Mouse (Mus musculus): Measurements from ENCODE around the gene 1110004F10Rik. TPM values are rescaled to one million over a fixed set of nuclear protein-coding genes. Genes with fewer than 3 reads are reported as not detected.
"Not testable (repeated sequence)": the region's sequence is repeated elsewhere in the genome, so short reads cannot be mapped to it uniquely, and the experiment has no call there.

Gene 1110004F10Rik
- polyA plus RNA-seq, 1 experiment = 47.4 TPM

- Histone ChIP-seq H3K27ac (ENCODE audit: control insufficient read depth, insufficient read depth, low read depth, low read length) (no peak within 1 kb of the TSS), H3K4me1 (ENCODE audit: control insufficient read depth, insufficient read depth, low read length) (peaks cover 30% of the 10 kb centered on the region), H3K36me3 (ENCODE audit: control insufficient read depth, insufficient read depth, low read length) (peaks cover 2% of the 10 kb centered on the region; the same call in 1 of the 2 replicates), H3K27me3 (ENCODE audit: control insufficient read depth, insufficient read depth, low read length) (peaks cover 2% of the 10 kb centered on the region), H3K4me3 (ENCODE audit: control insufficient read depth, low read depth, low read length) (peak within 1 kb of the TSS; percentile 83)
- TF ChIP-seq POLR2A (IDR thresholded peaks at IDR 0.05; ENCODE audit: control insufficient read depth, low read depth, low read length) (no peak), CTCF (IDR thresholded peaks at IDR 0.05; ENCODE audit: control insufficient read depth, insufficient read depth, insufficient replicate concordance, low read depth, low read length) (no peak)
Measured at GRCm38 (mm10) chr7:116038511-116038910, 686 bp upstream of the 1110004F10Rik start, which contains the start of gene Sox6. Gene Sox6 (minus strand): TSS chr7:116038796.

- Histone ChIP-seq H3K27me3 (ENCODE audit: control insufficient read depth, insufficient read depth, low read length) (no peaks in the 10 kb centered on the region), H3K36me3 (ENCODE audit: control insufficient read depth, insufficient read depth, low read length) (peaks cover 2% of the 10 kb centered on the region; the same call in 1 of the 2 replicates), H3K4me3 (ENCODE audit: control insufficient read depth, low read depth, low read length) (peak overlapping the region; percentile 83), H3K27ac (ENCODE audit: control insufficient read depth, insufficient read depth, low read depth, low read length) (peak overlapping the region; percentile 8; the same call in 1 of the 2 replicates), H3K4me1 (ENCODE audit: control insufficient read depth, insufficient read depth, low read length) (peaks cover 23% of the 10 kb centered on the region)
- peak; percentile 32 for TF ChIP-seq POLR2A (IDR thresholded peaks at IDR 0.05; ENCODE audit: control insufficient read depth, low read depth, low read length)
- TF ChIP-seq CTCF (IDR thresholded peaks at IDR 0.05; ENCODE audit: control insufficient read depth, insufficient read depth, insufficient replicate concordance, low read depth, low read length) = peak; percentile 79; the same call in 1 of the 2 replicates
Measured at GRCm38 (mm10) chr7:116039538-116040466, 605 bp downstream of the 1110004F10Rik start.

DNA sequence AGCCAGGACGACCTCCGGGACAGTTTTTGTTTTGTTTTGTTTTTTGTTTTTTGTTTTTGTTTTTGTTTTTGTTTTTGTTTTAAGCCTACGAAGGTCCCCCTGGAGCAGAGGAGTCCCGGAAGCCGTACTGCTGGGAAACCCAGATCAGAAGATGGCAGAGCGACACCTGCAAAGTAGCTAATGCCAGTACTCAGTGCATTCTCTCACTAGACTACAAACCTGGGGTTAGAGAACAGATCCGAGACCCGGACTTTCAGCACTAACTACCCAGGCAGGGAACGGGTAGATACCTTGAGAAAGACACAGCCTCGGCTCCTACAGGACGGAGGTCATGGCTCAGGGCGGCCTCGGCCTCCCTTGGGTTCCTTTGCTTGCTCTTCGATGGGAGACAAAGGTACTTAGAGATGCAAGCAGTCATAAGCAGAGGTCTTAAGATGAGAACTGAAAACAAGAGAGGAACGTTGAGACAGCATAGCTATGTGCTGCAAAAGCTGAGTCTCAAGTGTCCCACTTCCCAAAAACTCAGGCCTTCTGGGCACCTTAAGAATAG, 1.3 kb downstream of the 1110004F10Rik start:
- Histone ChIP-seq H3K4me1 (ENCODE audit: control insufficient read depth, insufficient read depth, low read length) (peaks cover 23% of the 10 kb centered on the region), H3K27ac (ENCODE audit: control insufficient read depth, insufficient read depth, low read depth, low read length) (peak overlapping the region; percentile 8; the same call in 1 of the 2 replicates), H3K27me3 (ENCODE audit: control insufficient read depth, insufficient read depth, low read length) (no peaks in the 10 kb centered on the region), H3K4me3 (ENCODE audit: control insufficient read depth, low read depth, low read length) (peak overlapping the region; percentile 83), H3K36me3 (ENCODE audit: control insufficient read depth, insufficient read depth, low read length) (peaks cover 2% of the 10 kb centered on the region; the same call in 1 of the 2 replicates)
- TF ChIP-seq POLR2A (IDR thresholded peaks at IDR 0.05; ENCODE audit: control insufficient read depth, low read depth, low read length) (no peak), CTCF (IDR thresholded peaks at IDR 0.05; ENCODE audit: control insufficient read depth, insufficient read depth, insufficient replicate concordance, low read depth, low read length) (no peak)

- no peak for TF ChIP-seq POLR2A (IDR thresholded peaks at IDR 0.05; ENCODE audit: control insufficient read depth, low read depth, low read length)
- TF ChIP-seq CTCF (IDR thresholded peaks at IDR 0.05; ENCODE audit: control insufficient read depth, insufficient read depth, insufficient replicate concordance, low read depth, low read length) = no peak
- H3K36me3 ChIP-seq (ENCODE audit: control insufficient read depth, insufficient read depth, low read length) = no peaks in the 10 kb centered on the region
- no peaks in the 10 kb centered on the region for H3K4me1 ChIP-seq (ENCODE audit: control insufficient read depth, insufficient read depth, low read length)
- H3K27ac ChIP-seq (ENCODE audit: control insufficient read depth, insufficient read depth, low read depth, low read length) = no peak overlapping the region
- H3K4me3 ChIP-seq (ENCODE audit: control insufficient read depth, low read depth, low read length) = no peak overlapping the region
- H3K27me3 ChIP-seq (ENCODE audit: control insufficient read depth, insufficient read depth, low read length) = no peaks in the 10 kb centered on the region
Measured at GRCm38 (mm10) chr7:116060739-116061138, 21.5 kb downstream of the 1110004F10Rik start.

DNA sequence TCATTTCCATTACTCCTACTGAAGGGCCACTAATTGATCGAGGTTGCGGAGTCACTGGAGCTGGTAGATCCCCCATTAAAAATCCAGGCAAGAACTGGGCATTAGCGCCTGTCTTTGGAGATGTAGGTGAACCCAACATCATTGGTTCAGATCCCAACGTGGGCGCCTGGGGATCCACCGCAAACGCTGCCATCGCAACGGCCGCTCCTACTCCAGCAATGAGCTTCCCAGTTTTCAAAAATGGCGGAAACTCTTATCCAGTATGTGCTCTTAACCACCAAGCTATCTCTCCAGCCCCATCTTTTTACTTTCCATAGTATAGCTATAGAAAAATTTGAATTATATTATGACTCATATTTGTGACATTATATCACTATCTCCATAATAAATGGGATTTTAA, 45.2 kb downstream of the 1110004F10Rik start, which contains the start of gene Gm4353:
Gm4353 (minus strand) TSS at position 270 of the 400 bp plus-strand sequence.
- not testable (repeated sequence) for H3K27ac ChIP-seq (ENCODE audit: control insufficient read depth, insufficient read depth, low read depth, low read length); H3K4me3 ChIP-seq (ENCODE audit: control insufficient read depth, low read depth, low read length); H3K27me3 ChIP-seq (ENCODE audit: control insufficient read depth, insufficient read depth, low read length); H3K4me1 ChIP-seq (ENCODE audit: control insufficient read depth, insufficient read depth, low read length); H3K36me3 ChIP-seq (ENCODE audit: control insufficient read depth, insufficient read depth, low read length)

DNA sequence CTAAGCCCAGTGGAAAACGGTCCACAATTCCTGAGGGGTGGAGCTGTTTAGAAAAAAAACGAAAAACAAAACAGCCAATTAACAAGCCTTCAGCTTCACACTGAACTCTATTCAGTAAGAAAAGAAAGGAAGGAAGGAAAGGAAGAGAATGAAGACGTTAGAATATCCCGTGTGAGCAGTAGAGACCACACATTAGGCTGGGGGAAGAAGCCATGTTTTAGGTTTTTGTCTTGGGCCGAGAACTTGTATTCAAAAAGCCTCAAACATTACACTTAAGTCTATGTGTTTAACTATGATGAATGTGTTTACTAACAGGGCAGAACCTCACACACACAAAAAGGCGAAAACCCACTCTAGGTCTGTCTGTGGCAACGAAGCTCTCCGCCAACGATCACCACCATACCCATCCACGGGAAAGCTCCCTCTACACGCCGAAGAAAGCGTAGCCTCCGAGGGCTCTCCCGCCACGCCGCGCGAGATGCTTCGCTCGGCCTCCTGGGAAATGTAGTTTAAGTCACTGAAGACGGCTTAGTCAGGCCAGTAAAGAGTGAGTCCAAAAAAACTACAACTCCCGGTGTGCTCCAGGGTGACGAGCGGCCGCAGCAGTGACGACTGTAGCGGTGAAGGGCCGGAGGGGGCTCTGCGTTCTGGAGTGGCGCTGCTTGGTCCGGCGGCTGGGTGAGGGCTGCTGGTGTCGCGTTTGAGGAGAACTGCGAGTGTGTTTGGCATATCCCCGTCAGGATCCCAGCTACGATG, 53.7 kb downstream of the 1110004F10Rik start:
- TF ChIP-seq POLR2A (IDR thresholded peaks at IDR 0.05; ENCODE audit: control insufficient read depth, low read depth, low read length) (peak; percentile 99), CTCF (IDR thresholded peaks at IDR 0.05; ENCODE audit: control insufficient read depth, insufficient read depth, insufficient replicate concordance, low read depth, low read length) (peak; percentile 24; the same call in 1 of the 2 replicates)
- Histone ChIP-seq H3K36me3 (ENCODE audit: control insufficient read depth, insufficient read depth, low read length) (no peaks in the 10 kb centered on the region), H3K4me3 (ENCODE audit: control insufficient read depth, low read depth, low read length) (peak overlapping the region; percentile 99), H3K4me1 (ENCODE audit: control insufficient read depth, insufficient read depth, low read length) (peaks cover 2% of the 10 kb centered on the region; the same call in 1 of the 2 replicates), H3K27ac (ENCODE audit: control insufficient read depth, insufficient read depth, low read depth, low read length) (peak overlapping the region; percentile 99), H3K27me3 (ENCODE audit: control insufficient read depth, insufficient read depth, low read length) (no peaks in the 10 kb centered on the region)

Data from testis, adult 2 months (tissue).